Mouse (Mus musculus): Measurements from ENCODE around the gene Clec18a.

DNA sequence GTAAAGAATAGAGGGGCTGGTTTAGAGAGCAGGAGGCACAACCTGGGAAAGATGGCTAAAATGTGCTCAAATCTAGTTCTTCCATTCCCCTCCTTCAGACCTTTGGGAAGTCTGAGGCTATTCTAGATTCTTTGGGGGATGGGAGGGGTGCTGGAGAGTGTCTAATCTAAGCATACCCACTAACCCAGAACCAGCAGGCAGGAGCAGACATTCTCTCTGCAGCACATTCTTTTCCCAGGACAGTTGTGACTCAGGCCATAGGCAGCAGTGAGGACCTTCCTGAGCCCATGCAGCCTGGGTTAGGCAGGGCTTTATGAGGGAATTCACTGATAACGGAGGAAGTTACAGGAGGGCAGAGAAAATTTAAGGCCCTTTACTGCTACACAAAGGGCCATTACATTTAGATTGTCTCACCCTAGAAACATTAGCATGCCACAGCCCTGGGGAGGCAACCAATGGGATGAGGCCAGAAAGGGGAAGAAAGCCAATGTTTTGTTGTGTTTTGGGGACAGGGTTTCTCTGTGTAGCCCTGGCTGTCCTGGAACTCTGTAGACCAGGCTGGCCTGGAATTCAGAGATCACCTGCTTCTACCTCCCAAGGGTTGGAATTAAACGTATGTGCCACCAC, 33.2 kb downstream of the Clec18a start:
- no peak for TF ChIP-seq CTCF (IDR thresholded peaks at IDR 0.05; ENCODE audit: borderline replicate concordance, extremely low read depth, insufficient read depth, insufficient read length)
- TF ChIP-seq POLR2A (IDR thresholded peaks at IDR 0.05; ENCODE audit: borderline replicate concordance, extremely low read depth, insufficient read depth, insufficient read length, poor library complexity, severe bottlenecking) = no peak
